Mouse (Mus musculus): ENCODE measurements at regions not wholly inside any gene's neighbourhood (a gene's known extent, or its start where the extent isn't known, plus 50 kb on each side); places are given as distances from the start of the nearest gene placed in this dataset.

GRCm38 (mm10) chr6:36004701-36005100, 383.2 kb upstream of the Chrm2 start:
- no peak for TF ChIP-seq GATA4 (IDR thresholded peaks at IDR 0.05; ENCODE audit: insufficient replicate concordance, low read length)

- TF ChIP-seq GATA4 (IDR thresholded peaks at IDR 0.05; ENCODE audit: insufficient replicate concordance, low read length): no peak
These were observed 385.8 kb upstream of the Chrm2 start for GRCm38 (mm10) chr6:36002090-36002489.

GRCm38 (mm10) chr6:35988891-35989290, 399.0 kb upstream of the Chrm2 start:
- no peak for TF ChIP-seq GATA4 (IDR thresholded peaks at IDR 0.05; ENCODE audit: insufficient replicate concordance, low read length)

GRCm38 (mm10) chr6:35940071-35940470, 400.4 kb upstream of the Mtpn start:
- TF ChIP-seq GATA4 (IDR thresholded peaks at IDR 0.05; ENCODE audit: insufficient replicate concordance, low read length): no peak

GRCm38 (mm10) chr6:35924189-35924588, 384.5 kb upstream of the Mtpn start:
- TF ChIP-seq GATA4 (IDR thresholded peaks at IDR 0.05; ENCODE audit: insufficient replicate concordance, low read length): no peak

- no peak for TF ChIP-seq GATA4 (IDR thresholded peaks at IDR 0.05; ENCODE audit: insufficient replicate concordance, low read length)
These were observed 358.3 kb upstream of the Mtpn start for GRCm38 (mm10) chr6:35897990-35898389.

- TF ChIP-seq GATA4 (IDR thresholded peaks at IDR 0.05; ENCODE audit: insufficient replicate concordance, low read length): no peak
These were observed 356.0 kb upstream of the Mtpn start for GRCm38 (mm10) chr6:35895692-35896091.

GRCm38 (mm10) chr6:35874671-35875070, 335.0 kb upstream of the Mtpn start:
- peak; percentile 52; the same call in 1 of the 2 replicates for TF ChIP-seq GATA4 (IDR thresholded peaks at IDR 0.05; ENCODE audit: insufficient replicate concordance, low read length)

- TF ChIP-seq GATA4 (IDR thresholded peaks at IDR 0.05; ENCODE audit: insufficient replicate concordance, low read length): no peak
These were observed 331.7 kb upstream of the Mtpn start for GRCm38 (mm10) chr6:35871388-35871787.

- no peak for TF ChIP-seq GATA4 (IDR thresholded peaks at IDR 0.05; ENCODE audit: insufficient replicate concordance, low read length)
These were observed 324.5 kb upstream of the Mtpn start for GRCm38 (mm10) chr6:35864218-35864617.

GRCm38 (mm10) chr6:35853993-35854392, 314.3 kb upstream of the Mtpn start:
- no peak for TF ChIP-seq GATA4 (IDR thresholded peaks at IDR 0.05; ENCODE audit: insufficient replicate concordance, low read length)

- TF ChIP-seq GATA4 (IDR thresholded peaks at IDR 0.05; ENCODE audit: insufficient replicate concordance, low read length): no peak
These were observed 277.0 kb upstream of the Mtpn start for GRCm38 (mm10) chr6:35816657-35817056.

- no peak for TF ChIP-seq GATA4 (IDR thresholded peaks at IDR 0.05; ENCODE audit: insufficient replicate concordance, low read length)
These were observed 274.8 kb upstream of the Mtpn start for GRCm38 (mm10) chr6:35814476-35814875.

- no peak for TF ChIP-seq GATA4 (IDR thresholded peaks at IDR 0.05; ENCODE audit: insufficient replicate concordance, low read length)
These were observed 266.1 kb upstream of the Mtpn start for GRCm38 (mm10) chr6:35805738-35806137.

GRCm38 (mm10) chr6:35804041-35804440, 264.4 kb upstream of the Mtpn start:
- no peak for TF ChIP-seq GATA4 (IDR thresholded peaks at IDR 0.05; ENCODE audit: insufficient replicate concordance, low read length)

- TF ChIP-seq GATA4 (IDR thresholded peaks at IDR 0.05; ENCODE audit: insufficient replicate concordance, low read length): no peak
These were observed 240.0 kb upstream of the Mtpn start for GRCm38 (mm10) chr6:35779706-35780105.

GRCm38 (mm10) chr6:35770907-35771306, 231.2 kb upstream of the Mtpn start:
- TF ChIP-seq GATA4 (IDR thresholded peaks at IDR 0.05; ENCODE audit: insufficient replicate concordance, low read length): no peak

Measured in liver, adult (tissue).